Mouse (Mus musculus): ENCODE results near the gene BC053393.
"Not testable (repeated sequence)": the region's sequence is repeated elsewhere in the genome, so short reads cannot be mapped to it uniquely, and the experiment has no call there.

Gene BC053393

GRCm38 (mm10) chr11:46571327-46571726 lies at the start of gene BC053393:
Gene BC053393 (plus strand): TSS chr11:46571536.
- no peak for DNase-seq (ENCODE audit: low read depth, low spot score)

DNA sequence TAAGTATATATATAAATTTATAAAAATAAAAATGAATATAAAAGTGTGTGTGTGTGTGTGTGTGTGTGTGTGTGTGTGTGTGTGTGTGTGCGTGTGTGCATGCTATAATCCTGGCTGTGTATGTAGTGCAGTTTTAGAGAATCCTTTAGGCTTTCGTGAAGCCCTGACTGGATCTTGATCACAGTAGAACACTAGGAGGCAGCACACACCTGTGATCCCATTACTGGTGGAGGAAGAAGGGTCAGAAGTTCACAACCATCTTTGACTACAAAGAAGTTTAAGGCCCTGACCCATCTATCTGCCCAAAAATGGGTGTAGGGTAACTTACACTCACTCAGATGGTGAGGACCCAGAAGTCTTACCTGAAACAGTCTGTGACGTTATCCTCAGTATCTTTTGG lies 48.6 kb upstream of the BC053393 start:
- no peak for DNase-seq (ENCODE audit: low read depth, low spot score)

DNA sequence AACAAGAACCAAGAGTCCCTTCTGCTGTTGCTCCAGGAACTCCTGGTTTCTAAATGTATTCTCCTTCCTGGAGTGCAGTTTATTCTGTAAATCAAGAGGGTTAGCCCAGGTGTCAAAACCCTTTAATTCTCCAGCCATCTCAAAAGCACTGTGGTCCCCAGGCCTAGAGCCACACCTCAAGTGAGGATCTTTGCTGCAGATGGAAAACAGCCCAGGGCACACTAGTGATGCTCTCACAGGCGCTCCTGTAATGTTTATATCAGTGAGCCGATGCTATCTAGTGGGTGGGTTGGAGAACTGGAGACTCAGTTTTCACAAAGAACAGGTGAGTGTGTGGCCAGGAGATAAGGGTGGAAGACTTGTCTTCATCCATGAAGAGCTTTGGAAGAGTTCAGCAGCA lies 47.4 kb upstream of the BC053393 start, which contains the start of gene Gm12169:
Gene Gm12169, plus strand, starts transcription at position 301 of the 400 bp plus-strand sequence.
- DNase-seq (ENCODE audit: low read depth, low spot score): no peak

DNA sequence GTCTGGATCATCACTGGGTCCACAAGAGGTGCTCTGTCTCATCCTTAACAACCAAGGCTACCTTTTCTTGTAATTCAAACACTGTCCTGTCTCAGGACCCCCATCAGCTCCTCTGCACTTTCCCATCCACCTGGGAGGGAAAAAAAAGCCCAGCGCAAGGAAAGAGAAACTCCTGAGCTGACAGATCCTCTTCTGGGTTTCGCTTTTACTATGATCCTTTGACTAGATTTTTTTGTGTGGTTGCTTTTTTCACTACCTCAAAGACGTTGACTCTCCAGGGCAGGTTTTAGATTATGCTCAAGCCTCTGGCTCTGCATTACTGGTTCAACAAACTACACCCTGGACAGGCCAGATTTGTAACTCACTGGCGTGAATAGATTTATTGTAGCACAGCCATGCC lies 41.2 kb upstream of the BC053393 start:
- no peak for DNase-seq (ENCODE audit: low read depth, low spot score)

GRCm38 (mm10) chr11:46536978-46537377 lies 34.4 kb upstream of the BC053393 start:
- DNase-seq (ENCODE audit: low read depth, low spot score): no peak

GRCm38 (mm10) chr11:46543530-46543929 lies 27.8 kb upstream of the BC053393 start:
- DNase-seq (ENCODE audit: low read depth, low spot score): no peak

DNA sequence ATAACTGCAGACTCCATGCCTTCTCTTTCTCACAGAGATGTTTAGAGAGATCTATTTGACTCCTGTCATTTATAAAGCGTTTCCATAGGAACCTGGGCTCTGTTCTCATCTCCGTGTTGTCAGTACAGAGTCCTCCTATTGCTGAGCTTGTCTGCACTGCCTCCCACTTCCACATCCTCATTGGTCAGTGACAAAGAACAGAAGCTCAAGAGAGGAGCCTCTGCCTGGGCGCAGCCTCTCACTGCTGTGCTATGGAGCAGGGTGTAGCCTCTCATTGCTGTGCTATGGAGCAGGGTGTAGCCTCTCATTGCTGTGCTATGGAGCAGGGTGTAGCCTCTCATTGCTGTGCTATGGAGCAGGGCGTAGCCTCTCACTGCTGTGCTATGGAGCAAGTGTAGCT lies 21.6 kb upstream of the BC053393 start:
- DNase-seq (ENCODE audit: low read depth, low spot score): no peak

DNA sequence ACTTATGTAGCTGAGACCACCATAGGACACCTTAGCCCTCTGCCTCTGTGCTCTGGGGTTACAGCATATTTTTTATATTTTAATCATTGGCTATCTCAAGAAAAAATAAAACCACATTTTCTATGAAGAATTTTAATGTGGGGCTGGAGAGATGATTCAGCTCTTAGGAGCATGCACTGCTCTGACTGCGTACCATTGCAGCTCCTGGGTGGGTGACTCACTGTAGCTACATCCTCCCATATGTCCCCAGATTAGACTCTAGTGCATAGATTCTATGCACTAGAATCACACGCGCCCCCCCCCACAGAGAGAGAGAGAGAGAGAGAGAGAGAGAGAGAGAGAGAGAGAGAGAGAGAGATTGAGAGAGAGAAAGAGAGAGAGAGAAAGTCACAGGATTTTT lies 18.6 kb upstream of the BC053393 start:
- DNase-seq (ENCODE audit: low read depth, low spot score): no peak

DNA sequence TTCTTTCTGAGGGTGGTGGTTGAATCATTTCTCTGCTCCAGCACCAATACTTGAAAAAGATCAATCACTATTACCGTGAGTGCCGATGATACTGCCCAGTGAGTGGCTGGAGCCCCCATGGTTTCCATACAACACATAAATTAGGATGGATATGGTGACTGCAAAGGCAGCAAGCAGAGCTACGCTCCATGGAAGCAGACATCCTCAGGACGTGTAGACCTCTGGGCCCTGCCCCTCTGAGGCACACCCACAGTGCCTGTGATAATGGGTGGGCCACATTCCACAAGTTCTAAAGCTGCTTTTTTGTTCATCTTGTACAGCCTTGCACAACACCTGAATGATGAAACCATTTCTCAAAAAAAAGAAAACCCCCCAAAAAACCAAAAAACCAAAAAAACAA lies 10.2 kb upstream of the BC053393 start:
- DNase-seq (ENCODE audit: low read depth, low spot score): no peak

- no peak for DNase-seq (ENCODE audit: low read depth, low spot score)
Observed at GRCm38 (mm10) chr11:46564671-46565070, 6.7 kb upstream of the BC053393 start.

DNA sequence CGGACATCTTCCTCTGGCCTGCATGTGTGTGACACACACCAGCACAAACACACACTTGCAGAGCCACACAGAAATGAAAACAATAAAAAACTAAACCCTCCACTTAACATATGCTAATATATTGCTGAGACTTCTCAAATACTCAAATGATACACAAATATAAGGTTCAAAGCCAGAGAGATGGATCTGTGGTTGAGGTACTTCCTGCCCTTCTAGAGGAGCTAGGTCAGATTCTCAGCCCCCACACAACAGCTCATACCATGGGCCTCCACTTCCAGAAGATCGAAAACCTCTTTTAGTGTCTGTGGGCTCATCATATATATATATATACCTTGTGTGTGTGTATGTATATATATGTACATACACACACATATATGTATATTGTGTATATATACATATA lies 5.4 kb upstream of the BC053393 start:
- DNase-seq (ENCODE audit: low read depth, low spot score): no peak

DNA sequence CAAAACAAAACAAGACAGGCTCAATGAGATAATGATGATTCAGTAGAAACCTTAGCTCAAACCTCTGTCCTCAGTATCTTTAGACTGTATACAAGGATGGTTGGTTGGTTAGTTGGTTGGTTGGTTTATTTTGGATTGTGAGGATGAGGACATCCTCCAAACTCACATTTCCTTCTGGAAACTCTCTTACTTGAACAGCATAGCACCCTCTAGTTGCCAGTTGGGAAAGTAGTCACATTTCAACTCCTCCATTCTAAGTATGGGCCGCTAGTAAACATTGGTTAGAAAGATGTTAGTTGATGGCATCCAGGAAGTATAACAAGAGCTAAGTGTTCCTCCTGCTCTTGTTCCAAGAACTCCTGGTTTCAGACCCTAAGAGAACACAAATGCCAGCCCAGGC lies 2.2 kb upstream of the BC053393 start:
- no peak for DNase-seq (ENCODE audit: low read depth, low spot score)

GRCm38 (mm10) chr11:46578771-46579281 lies 7.5 kb downstream of the BC053393 start:
- DNase-seq (ENCODE audit: low read depth, low spot score): no peak

GRCm38 (mm10) chr11:46580428-46580827 lies 9.1 kb downstream of the BC053393 start:
- no peak for DNase-seq (ENCODE audit: low read depth, low spot score)

DNA sequence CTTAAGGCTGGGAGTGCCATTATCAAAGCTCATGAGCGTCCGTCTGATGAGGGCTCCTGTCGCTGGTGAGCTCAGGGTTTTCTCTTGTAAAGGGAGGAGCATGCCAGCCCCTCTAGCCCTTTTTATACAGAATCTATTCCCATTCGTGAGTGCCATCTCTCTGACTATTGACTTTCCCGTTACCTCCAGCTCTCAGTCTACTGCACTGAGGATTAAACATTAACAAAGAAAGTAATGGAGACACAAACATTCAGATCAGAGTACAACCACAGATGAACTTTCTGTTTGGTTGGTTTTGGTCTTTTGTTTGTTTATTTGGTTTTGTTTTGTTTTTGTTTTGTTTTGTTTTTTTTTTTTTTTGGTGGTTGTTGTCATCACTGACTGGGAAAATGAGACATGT lies 11.4 kb downstream of the BC053393 start:
- no peak for DNase-seq (ENCODE audit: low read depth, low spot score)

GRCm38 (mm10) chr11:46592416-46592815 lies 21.1 kb downstream of the BC053393 start:
- no peak for DNase-seq (ENCODE audit: low read depth, low spot score)

DNA sequence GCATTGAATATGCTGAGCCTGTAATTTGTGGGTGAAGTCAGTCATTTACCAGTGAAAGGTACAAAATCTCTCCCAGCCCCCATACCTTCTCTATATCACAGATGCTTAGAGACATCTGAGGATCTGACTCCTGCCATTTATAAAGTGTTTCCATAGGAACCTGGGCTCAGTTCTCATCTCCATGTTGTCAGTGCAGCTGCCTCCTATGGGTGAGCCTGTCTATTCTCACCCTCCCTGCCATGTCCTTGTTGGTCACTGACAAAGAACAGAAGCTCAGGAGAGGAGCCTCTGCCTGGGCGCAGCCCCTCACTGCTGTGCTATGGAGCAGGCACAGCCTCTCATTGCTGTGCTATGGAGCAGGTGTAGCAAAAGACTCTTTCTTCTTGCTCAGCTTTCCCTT lies 48.6 kb downstream of the BC053393 start:
- DNase-seq (ENCODE audit: low read depth, low spot score): no peak

DNA sequence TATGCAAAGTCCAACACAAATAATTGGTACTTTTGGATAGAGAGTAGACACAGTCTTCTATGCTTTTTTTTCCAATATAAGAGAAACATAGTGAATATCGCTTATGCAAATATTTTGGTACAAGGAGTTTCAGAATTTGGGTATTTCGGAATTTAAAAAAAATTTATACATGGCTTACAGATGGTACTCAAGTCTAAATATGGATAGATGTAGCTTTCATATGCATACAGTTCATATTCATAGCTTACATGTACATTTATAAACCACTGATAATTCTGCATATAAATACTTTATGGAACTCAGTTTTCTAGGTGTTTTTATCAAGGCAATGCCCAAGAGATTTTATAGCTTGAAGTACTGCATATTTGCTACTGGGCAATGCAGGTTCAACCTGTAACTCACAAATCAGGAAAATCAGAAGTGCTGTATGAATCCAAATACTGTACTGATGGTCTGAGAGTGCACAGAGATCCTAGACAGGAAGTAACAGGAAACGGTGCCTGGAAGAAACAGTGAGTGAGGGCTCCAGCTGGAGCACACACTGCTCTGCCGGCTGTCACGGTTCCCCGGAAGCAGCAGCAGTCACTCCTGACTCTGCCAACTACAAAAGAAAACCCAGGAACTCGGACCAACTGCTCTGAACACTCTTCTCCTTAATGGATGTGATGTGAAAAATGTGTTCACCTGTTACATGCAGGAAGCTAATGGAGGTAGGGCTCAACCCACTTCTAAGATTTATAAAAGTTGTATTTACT lies 49.3 kb downstream of the BC053393 start:
- DNase-seq (ENCODE audit: low read depth, low spot score): no peak

DNA sequence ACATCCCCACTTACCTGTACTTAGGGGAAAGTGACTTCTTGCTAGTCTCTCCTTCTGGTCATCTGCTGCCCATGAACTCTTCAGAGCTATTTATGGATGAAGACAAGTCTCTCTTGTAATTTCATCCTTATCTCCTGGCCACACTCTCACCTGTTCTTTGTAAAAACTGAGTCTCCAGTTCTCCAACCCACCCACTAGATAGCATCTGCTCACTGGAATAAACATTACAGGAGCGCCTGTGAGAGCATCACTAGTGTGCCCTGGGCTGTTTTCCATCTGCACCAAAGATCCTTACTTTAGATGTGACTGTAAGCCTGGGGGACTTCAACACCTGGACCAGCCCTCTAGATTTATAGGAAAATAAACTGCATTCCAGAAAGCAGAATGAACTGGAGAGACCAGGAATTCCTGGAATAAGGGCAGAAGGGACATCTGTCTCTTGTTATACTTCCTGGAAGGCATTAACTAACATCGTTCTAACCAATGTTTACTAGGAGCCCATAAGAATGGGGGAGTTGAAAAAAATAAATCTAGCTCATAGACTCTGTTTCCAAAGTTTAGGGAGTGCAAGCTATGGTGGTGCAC lies 58.0 kb downstream of the BC053393 start, which contains the start of gene Dppa1:
Gene Dppa1, minus strand, starts transcription at position 51 of the 585 bp plus-strand sequence.
- DNase-seq (ENCODE audit: low read depth, low spot score): no peak

DNA sequence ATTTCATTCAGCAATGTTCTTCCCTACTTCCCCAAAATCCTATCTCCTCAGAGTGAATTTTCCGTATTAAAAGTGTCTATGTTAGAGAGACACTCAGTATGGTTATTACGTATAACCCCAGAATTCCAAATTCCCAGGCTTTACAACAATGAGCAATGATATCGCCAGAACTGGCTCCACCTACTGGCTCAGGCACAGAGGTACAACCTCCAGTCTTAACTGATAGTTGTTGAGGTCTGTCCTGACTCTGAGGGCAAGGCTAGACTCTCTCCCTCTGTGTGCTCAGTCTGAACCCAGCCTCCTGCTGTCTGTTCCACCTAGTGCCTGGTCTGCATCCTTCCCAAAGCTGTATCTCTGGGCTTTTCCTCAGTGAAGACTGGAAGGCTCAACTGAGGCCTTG lies 60.3 kb downstream of the BC053393 start:
- DNase-seq (ENCODE audit: low read depth, low spot score): no peak

GRCm38 (mm10) chr11:46635516-46635915 lies 64.2 kb downstream of the BC053393 start:
- DNase-seq (ENCODE audit: low read depth, low spot score): not testable (repeated sequence)

- no peak for DNase-seq (ENCODE audit: low read depth, low spot score)
Observed at GRCm38 (mm10) chr11:46636568-46636967, 65.2 kb downstream of the BC053393 start.
